Mouse (Mus musculus) c-Kit-positive CD71-negative TER-119-negative erythroid progenitor cells, embryonic 14.5 days (primary cell): ENCODE data around the gene Mlh1.

Experiments
- DNase-seq: peaks from one replicate; pipeline ENCODE4 v3.0.0-alpha.2; 2013; ENCODE audit warnings: low read depth

Mlh1 gene

GRCm38 (mm10) chr9:111216424-111216823, 55.2 kb downstream of the Mlh1 start:
- no peak for DNase-seq

- DNase-seq = peak; percentile 13
These were observed 58.1 kb downstream of the Mlh1 start for GRCm38 (mm10) chr9:111213501-111213900.

GRCm38 (mm10) chr9:111211122-111212041, 60.2 kb downstream of the Mlh1 start:
- DNase-seq = no peak

- DNase-seq = no peak
These were observed 61.2 kb downstream of the Mlh1 start for GRCm38 (mm10) chr9:111210412-111210811.

- no peak for DNase-seq
These were observed 62.4 kb downstream of the Mlh1 start for GRCm38 (mm10) chr9:111209158-111209699.

GRCm38 (mm10) chr9:111208185-111208584, 63.4 kb downstream of the Mlh1 start:
- no peak for DNase-seq

- DNase-seq = no peak
These were observed 63.9 kb downstream of the Mlh1 start for GRCm38 (mm10) chr9:111207683-111208082.

- no peak for DNase-seq
These were observed 66.8 kb downstream of the Mlh1 start for GRCm38 (mm10) chr9:111204601-111205375.

GRCm38 (mm10) chr9:111200208-111200607, 71.4 kb downstream of the Mlh1 start:
- no peak for DNase-seq

GRCm38 (mm10) chr9:111198332-111198731, 73.3 kb downstream of the Mlh1 start:
- DNase-seq = no peak

- no peak for DNase-seq
These were observed 73.9 kb downstream of the Mlh1 start for GRCm38 (mm10) chr9:111197712-111198111.

GRCm38 (mm10) chr9:111197116-111197515, 74.5 kb downstream of the Mlh1 start:
- no peak for DNase-seq

- DNase-seq = no peak
These were observed 78.4 kb downstream of the Mlh1 start for GRCm38 (mm10) chr9:111193211-111193610.

GRCm38 (mm10) chr9:111188731-111189130, 82.9 kb downstream of the Mlh1 start:
- DNase-seq = no peak

- DNase-seq = no peak
These were observed 84.7 kb downstream of the Mlh1 start for GRCm38 (mm10) chr9:111186861-111187260.

GRCm38 (mm10) chr9:111184929-111185328, 86.7 kb downstream of the Mlh1 start:
- DNase-seq = no peak

GRCm38 (mm10) chr9:111182176-111182575, 89.4 kb downstream of the Mlh1 start:
- no peak for DNase-seq

GRCm38 (mm10) chr9:111178971-111179370, 92.6 kb downstream of the Mlh1 start:
- no peak for DNase-seq
